Mouse (Mus musculus) ES-E14 (cell line): Measurements from ENCODE around the gene Usf2. TPM values are rescaled to one million over a fixed set of nuclear protein-coding genes. Genes with fewer than 3 reads are reported as not detected.
"Not testable (repeated sequence)": the region's sequence is repeated elsewhere in the genome, so short reads cannot be mapped to it uniquely, and the experiment has no call there.

Experiments used
- DNase-seq: peaks from one replicate; pipeline ENCODE4 v3.0.0-alpha.2; 2013; ENCODE audit warnings: low read depth, low spot score
- H3K27ac ChIP-seq: 2 replicates; pipeline ENCODE4 v1.5.1; 2012; ENCODE audit warnings: low read depth, mild to moderate bottlenecking, low read length, moderate library complexity, mixed read lengths; ENCODE audit not compliant: poor library complexity, insufficient read depth, severe bottlenecking
- H3K36me3 ChIP-seq: 2 replicates; pipeline ENCODE4 v1.6.1; 2012; ENCODE audit warnings: mild to moderate bottlenecking, low read length, moderate library complexity, mixed read lengths; ENCODE audit not compliant: control insufficient read depth, poor library complexity, insufficient read depth, severe bottlenecking
- H3K4me1 ChIP-seq, 2 experiments: fragments of 150-350 bp in 1 of 2; sonication (generic) in 1 of 2; 2 replicates each; pipeline ENCODE4 v1.6.1; 2012; ENCODE audit warnings: low read length in 2 of 2, mild to moderate bottlenecking in 1 of 2, mixed read lengths in 1 of 2; ENCODE audit not compliant: control insufficient read depth in 2 of 2, insufficient read depth in 2 of 2, poor library complexity in 1 of 2
- H3K4me3 ChIP-seq, 2 experiments: fragments of 150-350 bp in 1 of 2; sonication (generic) in 1 of 2; 2 replicates each; pipeline ENCODE4 v1.5.1; 2012; ENCODE audit warnings: low read length in 2 of 2, low read depth in 1 of 2, mild to moderate bottlenecking in 1 of 2, mixed read lengths in 1 of 2; ENCODE audit not compliant: insufficient read depth in 1 of 2, poor library complexity in 1 of 2, severe bottlenecking in 1 of 2
- H3K9ac ChIP-seq: 2 replicates; pipeline ENCODE4 v1.6.1; 2012; ENCODE audit warnings: low read depth, mild to moderate bottlenecking, low read length, mixed read lengths; ENCODE audit not compliant: poor library complexity, insufficient read depth, severe bottlenecking
- H3K9me3 ChIP-seq: fragments of 150-350 bp; sonication (generic); 2 replicates; pipeline ENCODE4 v1.6.1; 2012; ENCODE audit warnings: low read depth, mild to moderate bottlenecking, low read length; ENCODE audit not compliant: control insufficient read depth, insufficient read depth
- CHD2 ChIP-seq: IDR thresholded peaks from 2 replicates; pipeline ENCODE4 v1.6.1; 2014; ENCODE audit warnings: mild to moderate bottlenecking, low read depth, low read length, inconsistent platforms
- HCFC1 ChIP-seq: IDR thresholded peaks from 2 replicates; pipeline ENCODE4 v1.6.1; 2012; ENCODE audit warnings: low read length, inconsistent platforms, borderline replicate concordance; ENCODE audit not compliant: insufficient read depth
- MAFK ChIP-seq: IDR thresholded peaks from 2 replicates; pipeline ENCODE4 v1.6.1; 2014; ENCODE audit warnings: mild to moderate bottlenecking, low read depth, low read length, inconsistent platforms; ENCODE audit not compliant: insufficient read depth
- ZC3H11A ChIP-seq: IDR thresholded peaks from 2 replicates; pipeline ENCODE4 v1.6.1; 2012; ENCODE audit warnings: low read depth, mild to moderate bottlenecking, inconsistent platforms, low read length, borderline replicate concordance
- ZNF384 ChIP-seq: IDR thresholded peaks from 2 replicates; pipeline ENCODE4 v1.6.1; 2012; ENCODE audit warnings: low read depth, low read length, inconsistent platforms
- in situ Hi-C, 2 experiments: fragments of 600-800 bp; cut with MboI; formaldehyde crosslinking; loops; one replicate each; pipeline ENCODE4 v1.15.1; 2025; ENCODE audit warnings: low sequenced_read_pairs in 2 of 2, inconsistent platforms in 1 of 2; ENCODE audit not compliant: unreplicated experiment in 2 of 2
- total RNA-seq: library from RNA; depleted of rRNA; stranded (reverse); fragments of 300-350 nt; gene quantifications from 2 replicates; pipeline ENCODE4 v1.2.3, GENCODE M21; 2012

The Usf2 gene
- total RNA-seq, 1 experiment: 32.1 TPM

GRCm38 (mm10) chr7:30924071-30924470, 32.5 kb downstream of the Usf2 start:
- TF ChIP-seq ZC3H11A (no peak), MAFK (no peak), ZNF384 (no peak), CHD2 (no peak), HCFC1 (no peak)
- no peak for DNase-seq
- no peak overlapping the region for H3K9ac ChIP-seq
- no peak overlapping the region for H3K27ac ChIP-seq
- no peak overlapping the region for H3K4me3 ChIP-seq
- H3K36me3 ChIP-seq: no peaks in the 10 kb centered on the region
- in situ Hi-C loops: no loop called here
- H3K9me3 ChIP-seq: no peaks in the 10 kb centered on the region
- H3K4me1 ChIP-seq: no peaks in the 10 kb centered on the region

- H3K9me3 ChIP-seq, H3K36me3 ChIP-seq, H3K9ac ChIP-seq, H3K4me1 ChIP-seq, DNase-seq, H3K27ac ChIP-seq, in situ Hi-C loops, H3K4me3 ChIP-seq: not testable (repeated sequence)
Observed at GRCm38 (mm10) chr7:30922490-30922889, 34.1 kb downstream of the Usf2 start.

DNA sequence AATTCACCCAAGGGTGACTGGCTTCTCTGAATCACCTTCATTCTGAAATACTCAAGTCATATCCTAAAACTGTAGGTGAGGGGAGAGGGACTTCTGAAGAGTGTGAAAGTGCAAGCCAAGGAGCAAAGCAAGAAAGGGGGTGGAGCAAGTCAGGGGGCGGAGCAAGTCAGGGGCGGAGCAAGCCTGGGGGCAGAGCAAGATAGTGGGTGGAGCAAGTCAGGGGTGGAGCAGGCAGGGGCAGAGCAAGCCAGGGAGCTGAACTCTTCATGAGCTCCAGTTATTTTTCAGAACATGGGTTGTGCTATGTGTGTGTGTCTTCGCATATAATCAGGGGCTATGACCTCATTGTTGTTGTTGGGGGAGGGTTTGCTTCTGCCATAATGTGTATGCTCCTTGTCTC, 36.4 kb downstream of the Usf2 start:
- H3K9me3 ChIP-seq: no peaks in the 10 kb centered on the region
- no peak for TF ChIP-seq HCFC1
- no peak for TF ChIP-seq MAFK
- TF ChIP-seq ZC3H11A: no peak
- no peak for TF ChIP-seq ZNF384
- no peaks in the 10 kb centered on the region for H3K36me3 ChIP-seq
- H3K9ac ChIP-seq: no peak overlapping the region
- H3K27ac ChIP-seq: no peak overlapping the region
- DNase-seq: peak; percentile 36
- H3K4me1 ChIP-seq: peaks cover 5 to 14% of the 10 kb centered on the region in 2 experiments; a peak in 3 of 4 replicates
- H3K4me3 ChIP-seq: no peak overlapping the region
- in situ Hi-C loops: no loop called here

DNA sequence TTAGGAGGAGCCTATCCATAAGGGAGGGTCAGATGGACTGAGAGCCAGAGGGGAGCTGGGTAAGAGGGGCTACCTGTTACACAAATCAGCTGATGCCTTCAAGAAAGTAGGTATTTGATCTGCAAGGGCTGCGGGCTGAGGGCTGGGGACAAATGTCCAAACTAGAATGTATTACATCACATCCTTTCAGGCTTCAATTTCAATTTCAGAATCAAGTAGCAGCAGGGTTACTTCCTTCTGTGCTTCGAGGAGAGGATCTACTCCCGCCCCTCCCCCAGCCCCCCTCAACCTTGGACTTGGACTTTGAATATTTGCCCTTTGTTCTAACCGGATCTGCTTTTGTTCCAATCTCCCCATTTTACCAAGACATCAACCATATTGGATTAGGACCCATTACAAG, 39.4 kb downstream of the Usf2 start:
- Histone ChIP-seq H3K9me3 (no peaks in the 10 kb centered on the region), H3K4me3 (no peak overlapping the region), H3K9ac (no peak overlapping the region), H3K36me3 (no peaks in the 10 kb centered on the region), H3K27ac (no peak overlapping the region), H3K4me1 (peaks cover 5 to 15% of the 10 kb centered on the region in 2 experiments; a peak in 3 of 4 replicates)
- no peak for DNase-seq
- in situ Hi-C loops: no loop called here
- TF ChIP-seq MAFK (no peak), HCFC1 (no peak)

DNA sequence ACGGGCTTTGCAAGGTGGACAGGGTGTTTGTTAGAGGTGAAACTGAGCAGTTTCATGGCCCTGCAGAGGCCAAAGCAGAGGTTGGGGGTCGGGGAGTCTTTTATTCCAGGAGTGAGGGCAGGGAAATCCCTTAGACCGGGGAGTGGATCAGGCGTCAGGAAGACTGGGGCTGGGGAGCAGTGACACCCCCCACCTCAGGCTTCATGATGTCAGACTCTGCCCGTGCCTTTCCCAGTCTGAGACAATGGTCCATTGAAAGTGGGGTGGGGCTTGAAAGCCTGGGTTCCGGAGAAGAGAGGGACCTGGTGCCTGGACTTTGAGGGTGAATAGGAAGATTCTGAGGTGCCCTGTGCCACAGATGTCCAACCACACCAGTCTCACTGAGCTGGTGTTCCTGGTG, 39.9 kb downstream of the Usf2 start:
- Histone ChIP-seq H3K4me3 (no peak overlapping the region), H3K36me3 (no peaks in the 10 kb centered on the region), H3K9ac (no peak overlapping the region), H3K4me1 (peaks cover 5 to 15% of the 10 kb centered on the region in 2 experiments; a peak in 3 of 4 replicates), H3K27ac (no peak overlapping the region), H3K9me3 (no peaks in the 10 kb centered on the region)
- TF ChIP-seq ZC3H11A (no peak), ZNF384 (no peak), HCFC1 (no peak), MAFK (no peak), CHD2 (no peak)
- DNase-seq: no peak
- in situ Hi-C loops: no loop called here
